Mouse (Mus musculus): ENCODE measurements around the gene Nr2c1. TPM values are rescaled to one million over a fixed set of nuclear protein-coding genes. Genes with fewer than 3 reads are reported as not detected.

Gene Nr2c1
- polyA plus RNA-seq, 1 experiment: 1.5 TPM

DNA sequence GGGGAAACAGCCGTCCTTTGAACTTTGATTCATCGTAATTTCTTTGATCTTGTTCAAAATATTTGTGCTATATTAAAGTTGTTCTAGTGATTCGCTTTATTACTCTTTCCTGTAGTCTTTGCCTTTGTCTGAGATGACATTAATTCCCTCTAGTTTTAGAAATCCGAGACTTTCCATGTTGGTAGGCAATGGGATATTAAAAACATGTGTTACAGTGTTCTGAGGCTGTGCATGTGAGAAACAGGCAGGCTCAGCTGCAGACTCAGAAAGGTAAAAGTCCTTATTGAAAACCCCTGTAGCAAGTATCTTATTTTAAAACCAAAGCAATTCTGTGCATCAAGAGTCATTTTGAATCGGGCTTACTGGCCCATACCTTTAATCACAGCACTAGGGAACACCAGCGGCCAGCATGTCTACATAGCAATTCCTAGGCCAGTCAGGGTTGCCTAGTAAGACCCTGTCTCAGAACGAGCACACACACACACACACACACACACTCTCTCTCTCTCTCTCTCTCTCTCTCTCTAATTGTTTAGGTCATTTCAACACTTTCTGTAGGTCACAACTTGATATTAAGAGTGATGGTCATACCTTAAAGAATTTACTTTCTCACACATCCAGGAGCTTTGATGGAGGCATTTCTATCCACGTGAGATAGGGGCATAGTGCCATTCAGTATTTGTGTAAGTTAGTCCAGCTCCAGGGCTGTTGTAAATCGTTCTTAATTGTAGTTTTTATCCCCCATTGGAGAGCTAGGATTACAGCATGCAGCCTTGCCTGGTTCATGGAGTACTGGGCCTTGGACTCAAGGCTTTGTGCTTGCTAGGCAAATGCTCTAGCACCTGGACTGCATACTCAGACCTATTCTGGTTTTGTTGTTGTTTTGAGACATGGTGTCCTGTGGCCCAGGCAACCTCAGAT is 36.7 kb upstream of the Nr2c1 start:
- 89% methylated on average over 9 of the region's 9 CpGs for WGBS

DNA sequence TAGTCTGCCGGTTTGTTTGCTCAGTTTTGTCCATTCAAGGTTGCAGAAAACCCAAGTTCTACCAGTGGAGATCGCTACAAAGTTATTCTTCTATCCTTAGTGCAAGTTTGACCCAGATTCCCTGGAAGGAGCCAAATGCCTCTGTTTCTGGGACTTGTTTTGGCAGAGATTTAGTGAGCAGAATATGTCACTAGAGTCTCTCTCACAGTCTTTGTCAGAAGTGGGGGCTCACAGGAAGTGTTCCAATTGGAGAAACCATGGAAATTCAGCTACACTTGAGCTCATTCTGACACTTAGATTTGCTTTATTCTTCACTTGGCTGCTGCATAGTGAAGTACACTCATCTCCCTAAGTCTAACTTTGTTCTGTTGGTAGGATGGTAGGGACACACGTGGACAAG is 35.6 kb upstream of the Nr2c1 start:
- DNase-seq (ENCODE audit: low read depth in 1 of 2, low spot score in 2 of 2): no peak
- TF ChIP-seq CTCF (IDR thresholded peaks at IDR 0.05; ENCODE audit: extremely low read depth, insufficient read depth, insufficient read length, insufficient replicate concordance) (no peak), POLR2A (IDR thresholded peaks at IDR 0.05; ENCODE audit: low read depth, low read length) (no peak)
- 87% methylated on average over 3 of the region's 3 CpGs for WGBS

More for the DNA sequence above, 36.7 kb upstream of the Nr2c1 start:
- DNase-seq (ENCODE audit: low read depth in 1 of 2, low spot score in 2 of 2): no peak
- no peaks in the 10 kb centered on the region for H3K4me1 ChIP-seq (ENCODE audit: control insufficient read depth, insufficient read depth, insufficient read length)
- TF ChIP-seq CTCF (IDR thresholded peaks at IDR 0.05; ENCODE audit: extremely low read depth, insufficient read depth, insufficient read length, insufficient replicate concordance): no peak
- no peak for TF ChIP-seq POLR2A (IDR thresholded peaks at IDR 0.05; ENCODE audit: low read depth, low read length)
- H3K4me3 ChIP-seq (ENCODE audit: extremely low read depth, insufficient read depth, insufficient read length): no peak overlapping the region
- H3K27me3 ChIP-seq (ENCODE audit: control insufficient read depth, insufficient read depth, low read length): no peaks in the 10 kb centered on the region
- H3K36me3 ChIP-seq (ENCODE audit: control insufficient read depth, insufficient read depth, low read length): peaks cover 1% of the 10 kb centered on the region; the same call in 1 of the 2 replicates
- H3K27ac ChIP-seq (ENCODE audit: insufficient read depth, low read length): no peak overlapping the region

DNA sequence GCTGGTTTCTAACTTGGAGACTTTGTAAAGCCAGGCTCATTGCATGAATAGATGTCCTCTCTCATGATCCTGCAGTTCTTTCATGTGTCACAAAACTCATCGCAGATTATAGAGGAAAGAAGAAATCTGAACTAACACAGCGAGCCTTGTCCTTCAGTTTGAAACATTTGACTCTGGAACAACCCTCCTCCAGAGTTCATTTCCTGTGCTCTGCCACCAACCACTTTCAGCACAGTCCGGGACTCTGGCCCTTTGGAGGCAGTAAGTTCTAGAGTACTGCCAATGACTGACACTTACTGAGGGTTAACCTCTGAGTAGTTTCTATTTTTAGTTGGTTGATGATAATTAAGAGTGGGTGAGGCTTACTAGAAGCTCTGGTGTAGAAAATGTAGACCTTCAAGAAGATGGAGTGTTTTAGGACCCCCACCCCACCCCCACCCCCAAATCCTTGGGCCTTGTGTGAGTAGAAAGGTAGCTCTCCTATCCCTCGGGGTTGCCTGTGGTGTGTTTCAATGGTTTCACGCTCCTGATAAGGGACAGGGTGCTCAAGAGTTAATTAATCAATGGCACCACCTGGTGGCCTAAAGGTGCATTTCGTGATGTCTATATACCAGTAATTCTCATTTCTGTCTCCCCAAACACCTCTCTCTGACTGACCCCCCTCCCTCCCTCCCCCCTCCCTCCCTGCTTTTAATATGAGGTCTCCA is 31.8 kb upstream of the Nr2c1 start:
- H3K4me3 ChIP-seq (ENCODE audit: extremely low read depth, insufficient read depth, insufficient read length): no peak overlapping the region
- no peaks in the 10 kb centered on the region for H3K4me1 ChIP-seq (ENCODE audit: control insufficient read depth, insufficient read depth, insufficient read length)
- no peaks in the 10 kb centered on the region for H3K27me3 ChIP-seq (ENCODE audit: control insufficient read depth, insufficient read depth, low read length)
- H3K27ac ChIP-seq (ENCODE audit: insufficient read depth, low read length): no peak overlapping the region
- TF ChIP-seq POLR2A (IDR thresholded peaks at IDR 0.05; ENCODE audit: low read depth, low read length) (no peak), CTCF (IDR thresholded peaks at IDR 0.05; ENCODE audit: extremely low read depth, insufficient read depth, insufficient read length, insufficient replicate concordance) (peak; percentile 38; the same call in 1 of the 2 replicates)
- WGBS: 18% methylated on average over 6 of the region's 6 CpGs
- no peaks in the 10 kb centered on the region for H3K36me3 ChIP-seq (ENCODE audit: control insufficient read depth, insufficient read depth, low read length)
- peak; percentile 55 to 76 for DNase-seq (ENCODE audit: low read depth in 1 of 2, low spot score in 2 of 2)

More for the DNA sequence above, 35.6 kb upstream of the Nr2c1 start:
- Histone ChIP-seq H3K36me3 (ENCODE audit: control insufficient read depth, insufficient read depth, low read length) (peaks cover 1% of the 10 kb centered on the region; the same call in 1 of the 2 replicates), H3K4me1 (ENCODE audit: control insufficient read depth, insufficient read depth, insufficient read length) (no peaks in the 10 kb centered on the region), H3K27ac (ENCODE audit: insufficient read depth, low read length) (no peak overlapping the region), H3K27me3 (ENCODE audit: control insufficient read depth, insufficient read depth, low read length) (no peaks in the 10 kb centered on the region), H3K4me3 (ENCODE audit: extremely low read depth, insufficient read depth, insufficient read length) (no peak overlapping the region)

DNA sequence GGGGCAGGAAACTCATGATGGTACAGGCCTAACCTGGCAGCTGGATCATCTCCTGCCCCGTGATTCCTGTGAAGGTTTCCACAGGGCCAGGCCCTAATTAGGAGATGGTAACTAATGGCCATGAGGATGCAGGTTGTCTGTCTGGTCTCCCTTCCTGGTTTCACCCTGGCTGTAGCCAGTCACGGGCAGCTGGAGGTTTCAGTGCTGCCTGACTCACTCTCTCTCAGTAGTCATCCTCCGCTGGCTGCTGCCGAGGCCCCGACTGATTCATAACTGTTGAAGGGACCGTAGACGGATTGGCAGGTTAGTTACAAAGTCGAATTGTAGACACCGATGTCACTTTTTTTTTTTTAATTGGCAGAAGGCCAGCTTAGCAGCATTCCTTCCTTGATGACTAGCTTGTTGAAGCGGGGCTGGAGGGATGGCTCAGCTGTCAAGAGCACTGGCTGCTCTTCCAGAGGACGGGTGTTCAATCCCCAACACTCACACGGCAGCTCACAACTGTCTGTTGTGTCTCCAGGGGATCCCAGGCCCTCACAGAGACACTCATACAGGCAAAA is 31.0 kb upstream of the Nr2c1 start:
- Histone ChIP-seq H3K27me3 (ENCODE audit: control insufficient read depth, insufficient read depth, low read length) (no peaks in the 10 kb centered on the region), H3K4me3 (ENCODE audit: extremely low read depth, insufficient read depth, insufficient read length) (no peak overlapping the region), H3K27ac (ENCODE audit: insufficient read depth, low read length) (peak overlapping the region; percentile 12; the same call in 1 of the 2 replicates), H3K4me1 (ENCODE audit: control insufficient read depth, insufficient read depth, insufficient read length) (no peaks in the 10 kb centered on the region), H3K36me3 (ENCODE audit: control insufficient read depth, insufficient read depth, low read length) (no peaks in the 10 kb centered on the region)
- no peak for TF ChIP-seq POLR2A (IDR thresholded peaks at IDR 0.05; ENCODE audit: low read depth, low read length)
- no peak for TF ChIP-seq CTCF (IDR thresholded peaks at IDR 0.05; ENCODE audit: extremely low read depth, insufficient read depth, insufficient read length, insufficient replicate concordance)
- 86% methylated on average over 12 of the region's 12 CpGs for WGBS
- DNase-seq (ENCODE audit: low read depth in 1 of 2, low spot score in 2 of 2): no peak

DNA sequence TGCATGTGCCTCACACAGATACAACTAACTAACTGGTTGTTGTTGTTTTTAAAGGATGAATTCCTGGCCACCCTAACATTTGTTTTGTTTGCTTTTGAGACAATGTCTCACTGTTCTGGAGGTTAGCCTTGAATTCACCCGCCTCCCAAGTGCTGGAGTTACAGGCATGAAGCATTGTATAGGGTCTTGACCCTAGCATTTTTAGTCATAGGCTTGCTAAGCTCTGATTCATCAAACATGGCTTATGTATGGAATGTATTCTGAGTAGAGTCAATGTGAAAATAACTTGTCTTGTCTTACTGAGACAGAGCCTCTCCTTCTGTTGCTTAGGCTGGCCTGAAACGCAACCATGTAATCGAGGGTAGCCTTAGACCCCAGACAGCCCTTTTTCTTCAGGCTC is 29.9 kb upstream of the Nr2c1 start:
- DNase-seq (ENCODE audit: low read depth in 1 of 2, low spot score in 2 of 2): no peak
- no peak overlapping the region for H3K4me3 ChIP-seq (ENCODE audit: extremely low read depth, insufficient read depth, insufficient read length)
- H3K36me3 ChIP-seq (ENCODE audit: control insufficient read depth, insufficient read depth, low read length): no peaks in the 10 kb centered on the region
- H3K4me1 ChIP-seq (ENCODE audit: control insufficient read depth, insufficient read depth, insufficient read length): no peaks in the 10 kb centered on the region
- no peak overlapping the region for H3K27ac ChIP-seq (ENCODE audit: insufficient read depth, low read length)
- WGBS: 94% methylated on average over 3 of the region's 3 CpGs
- TF ChIP-seq POLR2A (IDR thresholded peaks at IDR 0.05; ENCODE audit: low read depth, low read length) (no peak), CTCF (IDR thresholded peaks at IDR 0.05; ENCODE audit: extremely low read depth, insufficient read depth, insufficient read length, insufficient replicate concordance) (no peak)
- H3K27me3 ChIP-seq (ENCODE audit: control insufficient read depth, insufficient read depth, low read length): no peaks in the 10 kb centered on the region

DNA sequence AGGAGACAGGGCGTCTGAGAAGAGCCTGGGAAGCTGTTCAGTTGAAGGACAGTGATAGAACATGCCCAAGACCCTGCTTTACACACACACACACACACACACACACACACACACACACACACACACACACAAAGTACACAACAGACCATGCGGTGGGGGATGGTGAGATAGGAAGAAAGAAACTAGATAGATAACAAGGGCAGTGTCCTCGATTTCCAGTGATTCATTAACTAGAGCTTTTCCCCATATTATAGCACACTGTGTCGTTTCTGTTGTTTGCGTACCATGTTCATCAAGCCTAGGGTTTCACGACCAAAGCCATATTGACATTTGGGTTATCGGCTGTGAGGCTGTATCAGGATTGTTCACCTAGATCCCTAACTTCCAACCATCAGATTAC is 28.8 kb upstream of the Nr2c1 start:
- WGBS: 85% methylated on average over 7 of the region's 7 CpGs

More for the DNA sequence above, 28.8 kb upstream of the Nr2c1 start:
- H3K27ac ChIP-seq (ENCODE audit: insufficient read depth, low read length): no peak overlapping the region
- DNase-seq (ENCODE audit: low read depth in 1 of 2, low spot score in 2 of 2): no peak
- no peaks in the 10 kb centered on the region for H3K36me3 ChIP-seq (ENCODE audit: control insufficient read depth, insufficient read depth, low read length)
- H3K4me3 ChIP-seq (ENCODE audit: extremely low read depth, insufficient read depth, insufficient read length): no peak overlapping the region
- TF ChIP-seq POLR2A (IDR thresholded peaks at IDR 0.05; ENCODE audit: low read depth, low read length): no peak
- no peak for TF ChIP-seq CTCF (IDR thresholded peaks at IDR 0.05; ENCODE audit: extremely low read depth, insufficient read depth, insufficient read length, insufficient replicate concordance)
- no peaks in the 10 kb centered on the region for H3K27me3 ChIP-seq (ENCODE audit: control insufficient read depth, insufficient read depth, low read length)
- H3K4me1 ChIP-seq (ENCODE audit: control insufficient read depth, insufficient read depth, insufficient read length): no peaks in the 10 kb centered on the region

Measured in spleen, adult 2 months (tissue).